Mouse (Mus musculus) cortical plate, adult 2 months (tissue): ENCODE measurements at regions not wholly inside any gene's neighbourhood (a gene's known extent, or its start where the extent isn't known, plus 50 kb on each side); places are given as distances from the start of the nearest gene placed in this dataset.
A peak's percentile ranks its signal among the peaks of the same experiment; 100 is the strongest.

Experiments
- H3K27ac ChIP-seq: fragments of 200-500 bp; 2 replicates; pipeline ENCODE4 v1.5.1; 2012; ENCODE audit warnings: low read length, control low read depth, inconsistent platforms; ENCODE audit not compliant: insufficient read depth
- H3K4me1 ChIP-seq: fragments of 200-500 bp; 2 replicates; pipeline ENCODE4 v1.6.1; 2011; ENCODE audit warnings: low read length; ENCODE audit not compliant: control insufficient read depth, insufficient read depth
- H3K4me3 ChIP-seq: fragments of 200-500 bp; 2 replicates; pipeline ENCODE4 v1.5.1; 2011; ENCODE audit warnings: mild to moderate bottlenecking, low read length, control low read depth; ENCODE audit not compliant: insufficient read depth
- CTCF ChIP-seq: fragments of 200-500 bp; IDR thresholded peaks from 2 replicates; pipeline ENCODE4 v1.5.1; 2011; ENCODE audit warnings: mild to moderate bottlenecking, control low read depth, low read length; ENCODE audit not compliant: insufficient read depth; ENCODE audit errors: extremely low read depth
- POLR2A ChIP-seq: fragments of 200-500 bp; IDR thresholded peaks from 2 replicates; pipeline ENCODE4 v1.6.1; 2011; ENCODE audit warnings: mild to moderate bottlenecking, low read length, control low read depth; ENCODE audit not compliant: insufficient read depth; ENCODE audit errors: extremely low read depth

GRCm38 (mm10) chr3:159069957-159070684 lies 425.1 kb upstream of the Depdc1a start:
- TF ChIP-seq CTCF: no peak
- TF ChIP-seq POLR2A: no peak
- Histone ChIP-seq H3K27ac (no peak overlapping the region), H3K4me3 (no peak overlapping the region), H3K4me1 (no peaks in the 10 kb centered on the region)

- no peaks in the 10 kb centered on the region for H3K4me1 ChIP-seq
- no peak overlapping the region for H3K27ac ChIP-seq
These were observed 438.2 kb upstream of the Depdc1a start for GRCm38 (mm10) chr3:159056960-159057525.

GRCm38 (mm10) chr3:159034806-159035205 lies 460.4 kb upstream of the Depdc1a start:
- peaks cover 5% of the 10 kb centered on the region for H3K4me1 ChIP-seq
- no peak overlapping the region for H3K4me3 ChIP-seq
- TF ChIP-seq CTCF: 0 out of 2 replicates have a peak, but pooled peaks have one; percentile 11
- TF ChIP-seq POLR2A: no peak
- peak overlapping the region; percentile 76 for H3K27ac ChIP-seq

More at GRCm38 (mm10) chr3:159056960-159057525, 438.2 kb upstream of the Depdc1a start:
- H3K4me3 ChIP-seq: no peak overlapping the region
- TF ChIP-seq POLR2A (no peak), CTCF (no peak)

GRCm38 (mm10) chr3:159031581-159031980 lies 463.7 kb upstream of the Depdc1a start:
- Histone ChIP-seq H3K27ac (no peak overlapping the region), H3K4me3 (no peak overlapping the region), H3K4me1 (peaks cover 5% of the 10 kb centered on the region)
- TF ChIP-seq POLR2A (no peak), CTCF (peak; percentile 35; the same call in 1 of the 2 replicates)

- peaks cover 5% of the 10 kb centered on the region for H3K4me1 ChIP-seq
- TF ChIP-seq POLR2A (no peak), CTCF (no peak)
- peak overlapping the region; percentile 21; the same call in 1 of the 2 replicates for H3K27ac ChIP-seq
- H3K4me3 ChIP-seq: no peak overlapping the region
These were observed 464.6 kb upstream of the Depdc1a start for GRCm38 (mm10) chr3:159030675-159031074.

- Histone ChIP-seq H3K4me3 (no peak overlapping the region), H3K4me1 (peaks cover 2% of the 10 kb centered on the region; the same call in 1 of the 2 replicates), H3K27ac (no peak overlapping the region)
- TF ChIP-seq CTCF (no peak), POLR2A (no peak)
These were observed 465.3 kb upstream of the Depdc1a start for GRCm38 (mm10) chr3:159029951-159030350.

GRCm38 (mm10) chr3:159020447-159020846 lies 458.4 kb upstream of the Lrrc7 start:
- Histone ChIP-seq H3K4me1 (no peaks in the 10 kb centered on the region), H3K4me3 (no peak overlapping the region), H3K27ac (no peak overlapping the region; the same call in 1 of the 2 replicates)
- TF ChIP-seq CTCF (no peak), POLR2A (no peak)

- TF ChIP-seq POLR2A: no peak
- TF ChIP-seq CTCF: no peak
- H3K4me1 ChIP-seq: no peaks in the 10 kb centered on the region
- no peak overlapping the region for H3K4me3 ChIP-seq
- no peak overlapping the region for H3K27ac ChIP-seq
These were observed 455.2 kb upstream of the Lrrc7 start for GRCm38 (mm10) chr3:159017269-159017668.

- H3K27ac ChIP-seq: no peak overlapping the region
- TF ChIP-seq CTCF (no peak), POLR2A (no peak)
- no peak overlapping the region for H3K4me3 ChIP-seq
- no peaks in the 10 kb centered on the region for H3K4me1 ChIP-seq
These were observed 454.4 kb upstream of the Lrrc7 start for GRCm38 (mm10) chr3:159016426-159016825.

- Histone ChIP-seq H3K4me3 (no peak overlapping the region), H3K4me1 (no peaks in the 10 kb centered on the region), H3K27ac (no peak overlapping the region)
- TF ChIP-seq POLR2A: no peak
- TF ChIP-seq CTCF: no peak
These were observed 449.1 kb upstream of the Lrrc7 start for GRCm38 (mm10) chr3:159010954-159011638.
